Mouse (Mus musculus) CH12.LX (cell line): Measurements from ENCODE around the gene Sec14l3. TPM values are rescaled to one million over a fixed set of nuclear protein-coding genes. Genes with fewer than 3 reads are reported as not detected.

ENCODE experiments used
- DNase-seq: peaks from one replicate; pipeline ENCODE4 v3.0.0-alpha.2; 2013; ENCODE audit errors: extremely low read depth
- H3K27ac ChIP-seq: 2 replicates; pipeline ENCODE4 v1.5.1; 2012; ENCODE audit warnings: low read depth, mild to moderate bottlenecking, control low read depth, moderate library complexity; ENCODE audit not compliant: insufficient read depth
- H3K27me3 ChIP-seq: replicated peaks from 2 replicates; pipeline ENCODE3; 2012; ENCODE audit warnings: inconsistent platforms
- H3K36me3 ChIP-seq, 2 experiments: replicated peaks in 1 of 2; 2 replicates each; pipeline versions ENCODE3 to v1.6.1; 2012; ENCODE audit warnings: inconsistent platforms in 1 of 2, low read length in 1 of 2, mild to moderate bottlenecking in 1 of 2, mixed read lengths in 1 of 2, moderate library complexity in 1 of 2; ENCODE audit not compliant: control insufficient read depth in 1 of 2, insufficient read depth in 1 of 2
- H3K4me1 ChIP-seq, 2 experiments: 2 replicates each; pipeline ENCODE4 v1.6.1; 2012; ENCODE audit warnings: inconsistent platforms in 1 of 2, moderate library complexity in 1 of 2; ENCODE audit not compliant: insufficient read depth in 2 of 2, control insufficient read depth in 1 of 2
- H3K4me2 ChIP-seq: 2 replicates; pipeline ENCODE4 v1.6.1; 2012; ENCODE audit warnings: low read depth, mild to moderate bottlenecking, control low read depth; ENCODE audit not compliant: poor library complexity, insufficient read depth, severe bottlenecking
- H3K4me3 ChIP-seq, 3 experiments: fragments of 150-350 bp in 1 of 3; sonication (generic) in 1 of 3; replicated peaks in 1 of 3; 2 replicates each; pipeline versions ENCODE3 to v1.5.1; 2011 to 2012; ENCODE audit warnings: low read depth in 2 of 3, low read length in 2 of 3, mild to moderate bottlenecking in 2 of 3, moderate library complexity in 2 of 3, control low read depth in 1 of 3, improper control_type of control experiment in 1 of 3, inconsistent platforms in 1 of 3, mixed read lengths in 1 of 3; ENCODE audit not compliant: poor library complexity in 1 of 3
- H3K79me2 ChIP-seq: replicated peaks from 2 replicates; pipeline ENCODE4 v1.6.1; 2012; ENCODE audit warnings: mild to moderate bottlenecking, moderate library complexity; ENCODE audit not compliant: control insufficient read depth, poor library complexity, insufficient read depth, severe bottlenecking; ENCODE audit errors: extremely low read depth
- H3K9ac ChIP-seq: 2 replicates; pipeline ENCODE4 v1.6.1; 2012; ENCODE audit warnings: low read depth, mild to moderate bottlenecking, control low read depth, moderate library complexity; ENCODE audit not compliant: insufficient read depth
- H3K9me3 ChIP-seq: replicated peaks from 2 replicates; pipeline ENCODE3; 2012; ENCODE audit warnings: low read length, inconsistent platforms, mixed read lengths
- BHLHE40 ChIP-seq: IDR thresholded peaks from 2 replicates; pipeline ENCODE4 v1.6.1; 2011; ENCODE audit warnings: mild to moderate bottlenecking, low read depth, low read length, improper control_type of control experiment
- CHD1 ChIP-seq: IDR thresholded peaks from 2 replicates; pipeline ENCODE4 v1.6.1; 2012; ENCODE audit warnings: low read depth, low read length, improper control_type of control experiment, inconsistent platforms
- CHD2 ChIP-seq: IDR thresholded peaks from 2 replicates; pipeline ENCODE4 v1.6.1; 2011; ENCODE audit warnings: low read length, improper control_type of control experiment
- CTCF ChIP-seq, 2 experiments: IDR thresholded peaks in 1 of 2; conservative IDR thresholded peaks in 1 of 2; 2 replicates each; pipeline ENCODE4 v1.5.1; 2011 to 2012; ENCODE audit warnings: low read depth in 2 of 2, low read length in 2 of 2, improper control_type of control experiment in 1 of 2, inconsistent platforms in 1 of 2, mild to moderate bottlenecking in 1 of 2, moderate library complexity in 1 of 2
- E2F4 ChIP-seq: IDR thresholded peaks from 2 replicates; pipeline ENCODE4 v1.6.1; 2011; ENCODE audit warnings: low read depth, low read length, improper control_type of control experiment; ENCODE audit not compliant: insufficient replicate concordance
- ELF1 ChIP-seq: IDR thresholded peaks from 2 replicates; pipeline ENCODE4 v1.6.1; 2014; ENCODE audit warnings: low read depth, mild to moderate bottlenecking, inconsistent platforms, low read length, improper control_type of control experiment
- EP300 ChIP-seq: IDR thresholded peaks from 2 replicates; pipeline ENCODE4 v1.6.1; 2011; ENCODE audit warnings: low read length, improper control_type of control experiment
- ETS1 ChIP-seq: conservative IDR thresholded peaks from 2 replicates; pipeline ENCODE4 v1.6.1; 2012; ENCODE audit warnings: low read depth, mild to moderate bottlenecking, inconsistent platforms, low read length, improper control_type of control experiment, moderate library complexity
- GABPA ChIP-seq: IDR thresholded peaks from 2 replicates; pipeline ENCODE4 v1.6.1; 2012; ENCODE audit warnings: low read depth, low read length, improper control_type of control experiment, inconsistent platforms; ENCODE audit not compliant: insufficient replicate concordance
- HCFC1 ChIP-seq: IDR thresholded peaks from 2 replicates; pipeline ENCODE4 v1.6.1; 2012; ENCODE audit warnings: low read depth, mild to moderate bottlenecking, inconsistent platforms, low read length, improper control_type of control experiment
- IRF4 ChIP-seq: IDR thresholded peaks from 2 replicates; pipeline ENCODE4 v1.6.1; 2014; ENCODE audit warnings: low read depth, mild to moderate bottlenecking, inconsistent platforms, low read length, improper control_type of control experiment
- JUN ChIP-seq: IDR thresholded peaks from 2 replicates; pipeline ENCODE4 v1.6.1; 2011; ENCODE audit warnings: low read depth, mild to moderate bottlenecking, low read length, improper control_type of control experiment, moderate library complexity; ENCODE audit not compliant: insufficient read depth
- MAFK ChIP-seq: IDR thresholded peaks from 2 replicates; pipeline ENCODE4 v1.6.1; 2011; ENCODE audit warnings: low read length, improper control_type of control experiment; ENCODE audit not compliant: insufficient replicate concordance
- MAX ChIP-seq: IDR thresholded peaks from 2 replicates; pipeline ENCODE4 v1.6.1; 2011; ENCODE audit warnings: low read length, improper control_type of control experiment
- MAZ ChIP-seq: IDR thresholded peaks from 2 replicates; pipeline ENCODE4 v1.6.1; 2012; ENCODE audit warnings: low read depth, mild to moderate bottlenecking, inconsistent platforms, low read length, improper control_type of control experiment, moderate library complexity
- MEF2A ChIP-seq: IDR thresholded peaks from 2 replicates; pipeline ENCODE4 v1.6.1; 2014; ENCODE audit warnings: low read depth, mild to moderate bottlenecking, inconsistent platforms, low read length, improper control_type of control experiment, borderline replicate concordance
- MXI1 ChIP-seq: IDR thresholded peaks from 2 replicates; pipeline ENCODE4 v1.6.1; 2011; ENCODE audit warnings: mild to moderate bottlenecking, low read depth, low read length, improper control_type of control experiment
- MYC ChIP-seq: IDR thresholded peaks from 2 replicates; pipeline ENCODE4 v1.6.1; 2011; ENCODE audit warnings: low read depth, mild to moderate bottlenecking, improper control_type of control experiment, low read length
- NELFE ChIP-seq: IDR thresholded peaks from 2 replicates; pipeline ENCODE4 v1.6.1; 2011; ENCODE audit warnings: low read depth, low read length, improper control_type of control experiment
- NRF1 ChIP-seq: IDR thresholded peaks from 2 replicates; pipeline ENCODE4 v1.6.1; 2014; ENCODE audit warnings: low read depth, mild to moderate bottlenecking, inconsistent platforms, low read length, improper control_type of control experiment, moderate library complexity
- POLR2A ChIP-seq: IDR thresholded peaks from 2 replicates; pipeline ENCODE4 v1.6.1; 2011; ENCODE audit warnings: low read depth, mild to moderate bottlenecking, improper control_type of control experiment, low read length
- RAD21 ChIP-seq: IDR thresholded peaks from 2 replicates; pipeline ENCODE4 v1.6.1; 2011; ENCODE audit warnings: low read depth, mild to moderate bottlenecking, low read length, improper control_type of control experiment, moderate library complexity
- RCOR1 ChIP-seq: conservative IDR thresholded peaks from 2 replicates; pipeline ENCODE4 v1.6.1; 2012; ENCODE audit warnings: low read depth, mild to moderate bottlenecking, inconsistent platforms, low read length, improper control_type of control experiment
- SIN3A ChIP-seq: IDR thresholded peaks from 2 replicates; pipeline ENCODE4 v1.6.1; 2012; ENCODE audit warnings: low read length, improper control_type of control experiment, inconsistent platforms
- SMC3 ChIP-seq: IDR thresholded peaks from 2 replicates; pipeline ENCODE4 v1.6.1; 2011; ENCODE audit warnings: low read depth, low read length, improper control_type of control experiment
- TCF12 ChIP-seq: IDR thresholded peaks from 2 replicates; pipeline ENCODE4 v1.6.1; 2014; ENCODE audit warnings: low read depth, mild to moderate bottlenecking, inconsistent platforms, low read length, improper control_type of control experiment
- UBTF ChIP-seq: IDR thresholded peaks from 2 replicates; pipeline ENCODE4 v1.6.1; 2012; ENCODE audit warnings: low read depth, mild to moderate bottlenecking, inconsistent platforms, low read length, improper control_type of control experiment, moderate library complexity
- USF1 ChIP-seq: IDR thresholded peaks from 2 replicates; pipeline ENCODE4 v1.6.1; 2014; ENCODE audit warnings: low read depth, mild to moderate bottlenecking, inconsistent platforms, low read length, improper control_type of control experiment
- USF2 ChIP-seq: conservative IDR thresholded peaks from 2 replicates; pipeline ENCODE4 v1.6.1; 2011; ENCODE audit warnings: low read depth, low read length, improper control_type of control experiment
- ZC3H11A ChIP-seq: IDR thresholded peaks from 2 replicates; pipeline ENCODE4 v1.6.1; 2012; ENCODE audit warnings: low read depth, mild to moderate bottlenecking, inconsistent platforms, low read length, improper control_type of control experiment
- ZKSCAN1 ChIP-seq: IDR thresholded peaks from 2 replicates; pipeline ENCODE4 v1.6.1; 2012; ENCODE audit warnings: low read depth, inconsistent platforms, low read length, improper control_type of control experiment, borderline replicate concordance
- ZMIZ1 ChIP-seq: IDR thresholded peaks from 2 replicates; pipeline ENCODE4 v1.6.1; 2012; ENCODE audit warnings: low read depth, mild to moderate bottlenecking, inconsistent platforms, low read length, improper control_type of control experiment
- dilution Hi-C: fragments of 300-500 bp; cut with MboI; formaldehyde crosslinking; loops from 2 replicates; pipeline ENCODE4 v1.14.3; 2020; ENCODE audit warnings: low sequenced_read_pairs; ENCODE audit not compliant: extremely low pct_unique_long_range_greater_than_20kb, extremely low pct_ligation_motif_present
- in situ Hi-C: fragments of 300-500 bp; cut with MboI; formaldehyde crosslinking; loops from 3 replicates; pipeline ENCODE4 v1.14.3; 2019; ENCODE audit warnings: low sequenced_read_pairs, low pct_ligation_motif_present, low pct_unique_long_range_greater_than_20kb, mixed read lengths
- polyA plus RNA-seq: library from polyadenylated mRNA; unstranded; fragments of >175 nt; gene quantifications from 2 replicates; pipeline ENCODE4 v1.2.1, GENCODE M21; 2012; ENCODE audit warnings: low read depth; ENCODE audit not compliant: insufficient read length
- total RNA-seq, 2 experiments: library from RNA; depleted of rRNA; stranded (reverse); fragments of 300-350 nt in 1 of 2; fragments of >200 nt in 1 of 2; gene quantifications; 2 replicates each; pipeline ENCODE4 v1.2.3; 2012 to 2014

Sec14l3 gene
- total and polyA plus RNA-seq, 3 experiments: not detected

DNA sequence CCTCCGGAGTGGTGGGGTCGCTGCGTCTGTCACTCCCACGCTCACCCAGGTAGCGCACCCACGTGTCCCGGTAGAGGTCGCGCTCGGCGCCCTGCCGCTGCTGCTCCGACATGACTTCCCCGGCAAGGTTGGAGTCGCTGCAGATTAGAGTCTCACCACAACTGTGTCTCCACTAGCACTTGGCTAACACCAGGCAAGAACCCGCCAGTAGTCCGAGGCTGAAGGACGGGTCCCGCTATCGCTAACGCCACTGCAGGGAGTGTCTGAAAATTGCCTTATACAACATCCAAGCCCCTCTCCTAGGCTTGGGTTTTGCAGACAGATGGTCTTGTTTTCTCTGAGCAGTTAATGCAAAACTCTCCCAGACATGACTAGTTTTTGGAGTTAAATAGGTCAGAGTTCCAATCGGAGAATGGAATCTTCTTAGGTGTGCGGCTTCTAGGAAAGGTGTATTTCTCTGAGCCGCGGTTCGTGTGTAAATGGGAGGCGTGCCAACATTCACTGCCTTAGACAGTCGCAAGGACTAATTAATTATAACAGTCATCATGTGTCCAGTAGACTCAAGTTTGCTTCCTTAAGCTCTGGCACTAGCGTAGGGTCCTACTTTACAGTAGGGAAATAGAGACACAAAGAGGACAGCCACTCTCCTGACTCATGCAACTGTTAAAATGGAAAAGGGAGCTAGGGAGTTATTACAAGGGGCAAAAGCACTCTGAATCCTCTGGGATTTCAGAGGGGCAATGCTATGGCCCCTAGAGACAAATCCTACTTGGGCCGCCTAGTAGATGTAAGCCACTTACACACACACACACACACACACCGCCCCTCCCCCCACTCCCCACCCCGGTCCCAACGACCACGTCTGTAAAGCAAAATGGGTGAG lies 30.8 kb downstream of the Sec14l3 start, which contains the start of gene Mtfp1:
TSS of gene Mtfp1 (minus strand) at position 275 of the 883 bp plus-strand sequence.
- in situ Hi-C loops: no loop called here
- peak within 1 kb of the TSS; percentile 56 for H3K9ac ChIP-seq
- peak within 1 kb of the TSS; percentile 78 for H3K4me2 ChIP-seq
- peaks cover 16% of the 10 kb centered on the region for H3K9me3 ChIP-seq
- H3K36me3 ChIP-seq: peaks cover 23 to 58% of the 10 kb centered on the region in 2 experiments
- TF ChIP-seq ELF1: peak; percentile 32; the same call in 1 of the 2 replicates
- TF ChIP-seq E2F4: peak; percentile 57; the same call in 1 of the 2 replicates
- TF ChIP-seq CHD2: peak; percentile 43; the same call in 1 of the 2 replicates
- TF ChIP-seq RAD21: no peak; the same call in 1 of the 2 replicates
- peak; percentile 96 for TF ChIP-seq MXI1
- no peak for TF ChIP-seq ZKSCAN1
- TF ChIP-seq ETS1: no peak
- TF ChIP-seq MAX: peak; percentile 86
- TF ChIP-seq MAFK: no peak
- TF ChIP-seq USF2: peak; percentile 26
- 0 out of 2 replicates have a peak, but pooled peaks have one; percentile 36 for TF ChIP-seq UBTF
- TF ChIP-seq HCFC1: peak; percentile 58
- no peak for TF ChIP-seq SMC3
- TF ChIP-seq MAZ: peak; percentile 73; the same call in 1 of the 2 replicates
- peak; percentile 24; the same call in 1 of the 2 replicates for TF ChIP-seq EP300
- peak; percentile 6; the same call in 1 of the 2 replicates for TF ChIP-seq MEF2A
- peak; percentile 92 for TF ChIP-seq SIN3A
- no peak for TF ChIP-seq IRF4
- peak; percentile 65; the same call in 1 of the 2 replicates for TF ChIP-seq ZMIZ1
- peak; percentile 46; the same call in 1 of the 2 replicates for TF ChIP-seq NELFE
- TF ChIP-seq TCF12: peak; percentile 49; the same call in 1 of the 2 replicates
- TF ChIP-seq BHLHE40: 0 out of 2 replicates have a peak, but pooled peaks have one; percentile 14
- TF ChIP-seq RCOR1: no peak
- peak in 1 of 2 experiments; percentile 48; a peak in 2 of 4 replicates for TF ChIP-seq CTCF (conservative IDR thresholded peaks at IDR 0.05 in 1 of 2, IDR thresholded peaks at IDR 0.05 in 1 of 2; ENCODE audit: low read depth in 2 of 2, low read length in 2 of 2)
- TF ChIP-seq USF1: peak; percentile 51
- TF ChIP-seq ZC3H11A: no peak
- TF ChIP-seq GABPA: no peak
- peak; percentile 82 for TF ChIP-seq MYC
- peak; percentile 69 for TF ChIP-seq POLR2A
- no peak for TF ChIP-seq JUN
- 0 out of 2 replicates have a peak, but pooled peaks have one; percentile 18 for TF ChIP-seq CHD1
- no peak for TF ChIP-seq NRF1
- DNase-seq: peak; percentile 68
- H3K27me3 ChIP-seq: no peaks in the 10 kb centered on the region
- H3K27ac ChIP-seq: peak within 1 kb of the TSS; percentile 60
- H3K79me2 ChIP-seq: no peaks in the 10 kb centered on the region
- peak within 1 kb of the TSS; percentile 67 to 68 (median 68) for H3K4me3 ChIP-seq
- peaks cover 11 to 30% of the 10 kb centered on the region in 2 experiments for H3K4me1 ChIP-seq
- dilution Hi-C loops: no loop called here
